Mouse (Mus musculus): Measurements from ENCODE around the gene Ccdc62. TPM values are rescaled to one million over a fixed set of nuclear protein-coding genes. Genes with fewer than 3 reads are reported as not detected.

Gene Ccdc62
- polyA plus RNA-seq, 1 experiment from 2014 or later, result 6.2 TPM

GRCm38 (mm10) chr5:123973299-123974178 lies 43.1 kb downstream of the Ccdc62 start, which contains the start of gene Hip1r:
Hip1r (plus strand) TSS chr5:123973628.
- Histone ChIP-seq H3K9ac (ENCODE audit: low read length) (peak within 1 kb of the TSS; percentile 83), H3K36me3 (ENCODE audit: control insufficient read depth, insufficient read depth, low read length) (no peaks in the 10 kb centered on the region), H3K27me3 (ENCODE audit: control insufficient read depth, insufficient read depth, low read length) (no peaks in the 10 kb centered on the region; the same call in 1 of the 2 replicates), H3K9me3 (ENCODE audit: control insufficient read depth, low read length) (no peaks in the 10 kb centered on the region), H3K4me1 (ENCODE audit: control insufficient read depth in 2 of 2, insufficient read depth in 2 of 2, low read length in 2 of 2) (peaks cover 12 to 16% of the 10 kb centered on the region in 2 experiments; a peak in 3 of 4 replicates), H3K4me3 (ENCODE audit: control insufficient read depth in 1 of 2, insufficient read depth in 1 of 2, low read depth in 1 of 2, low read length in 2 of 2) (peak within 1 kb of the TSS; percentile 76 to 86), H3K27ac (replicated peaks in 1 of 2; ENCODE audit: control insufficient read depth in 1 of 2, insufficient read depth in 1 of 2, low read depth in 2 of 2, low read length in 2 of 2) (no peak within 1 kb of the TSS), H3K4me2 (ENCODE audit: low read length) (peak within 1 kb of the TSS; percentile 91)
- 1% methylated on average over 102 of the region's 106 CpGs for WGBS
- ATAC-seq (ENCODE audit: insufficient number of reproducible peaks, insufficient read depth, low FRiP score, low read depth), result peak; percentile 66

GRCm38 (mm10) chr5:123974179-123974485 lies 43.7 kb downstream of the Ccdc62 start:
- under 1% methylated on average over 14 of the region's 14 CpGs for WGBS
- Histone ChIP-seq H3K4me2 (ENCODE audit: low read length) (peak overlapping the region; percentile 91), H3K4me1 (ENCODE audit: control insufficient read depth in 2 of 2, insufficient read depth in 2 of 2, low read length in 2 of 2) (peaks cover 12 to 16% of the 10 kb centered on the region in 2 experiments; a peak in 3 of 4 replicates), H3K9ac (ENCODE audit: low read length) (peak overlapping the region; percentile 83), H3K36me3 (ENCODE audit: control insufficient read depth, insufficient read depth, low read length) (no peaks in the 10 kb centered on the region), H3K27ac (replicated peaks in 1 of 2; ENCODE audit: control insufficient read depth in 1 of 2, insufficient read depth in 1 of 2, low read depth in 2 of 2, low read length in 2 of 2) (no peak overlapping the region), H3K9me3 (ENCODE audit: control insufficient read depth, low read length) (no peaks in the 10 kb centered on the region), H3K4me3 (ENCODE audit: control insufficient read depth in 1 of 2, insufficient read depth in 1 of 2, low read depth in 1 of 2, low read length in 2 of 2) (peak overlapping the region; percentile 76 to 86), H3K27me3 (ENCODE audit: control insufficient read depth, insufficient read depth, low read length) (no peaks in the 10 kb centered on the region; the same call in 1 of the 2 replicates)
- ATAC-seq (ENCODE audit: insufficient number of reproducible peaks, insufficient read depth, low FRiP score, low read depth), result no peak

DNA sequence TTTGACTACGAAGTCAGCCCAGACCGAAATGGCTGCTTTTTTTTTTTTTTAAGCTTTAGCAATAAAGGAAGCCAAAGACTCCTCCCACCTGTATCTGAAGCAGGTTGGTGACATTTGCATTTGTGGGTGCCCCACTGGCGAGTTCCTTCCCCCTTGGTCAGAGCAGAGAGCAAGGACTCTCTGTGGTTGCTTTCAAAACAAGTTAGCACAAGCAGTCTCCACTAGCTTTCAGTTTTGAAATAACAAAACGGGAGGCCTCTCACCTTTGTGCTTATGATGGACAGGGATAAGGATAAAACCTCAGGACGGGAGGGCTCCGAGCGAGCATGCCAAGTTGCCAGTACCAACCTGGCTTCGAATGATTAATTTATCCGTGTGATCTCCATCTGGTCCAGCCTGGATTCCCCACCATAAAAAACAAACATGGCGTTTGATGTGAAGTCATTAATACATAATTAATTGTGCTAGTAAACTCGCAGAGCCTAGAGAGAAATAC lies 44.2 kb downstream of the Ccdc62 start:
- H3K27me3 ChIP-seq (ENCODE audit: control insufficient read depth, insufficient read depth, low read length), result no peaks in the 10 kb centered on the region; the same call in 1 of the 2 replicates
- H3K9me3 ChIP-seq (ENCODE audit: control insufficient read depth, low read length), result no peaks in the 10 kb centered on the region
- H3K9ac ChIP-seq (ENCODE audit: low read length), result peak overlapping the region; percentile 83
- H3K27ac ChIP-seq (replicated peaks in 1 of 2; ENCODE audit: control insufficient read depth in 1 of 2, insufficient read depth in 1 of 2, low read depth in 2 of 2, low read length in 2 of 2), result no peak overlapping the region
- peak overlapping the region; percentile 91 for H3K4me2 ChIP-seq (ENCODE audit: low read length)
- no peaks in the 10 kb centered on the region for H3K36me3 ChIP-seq (ENCODE audit: control insufficient read depth, insufficient read depth, low read length)
- peaks cover 18 to 19% of the 10 kb centered on the region in 2 experiments for H3K4me1 ChIP-seq (ENCODE audit: control insufficient read depth in 2 of 2, insufficient read depth in 2 of 2, low read length in 2 of 2)
- 52% methylated on average over 11 of the region's 11 CpGs for WGBS
- no peak for ATAC-seq (ENCODE audit: insufficient number of reproducible peaks, insufficient read depth, low FRiP score, low read depth)
- peak overlapping the region in 1 of 2 experiments; percentile 76; a peak in 2 of 4 replicates for H3K4me3 ChIP-seq (ENCODE audit: control insufficient read depth in 1 of 2, insufficient read depth in 1 of 2, low read depth in 1 of 2, low read length in 2 of 2)

DNA sequence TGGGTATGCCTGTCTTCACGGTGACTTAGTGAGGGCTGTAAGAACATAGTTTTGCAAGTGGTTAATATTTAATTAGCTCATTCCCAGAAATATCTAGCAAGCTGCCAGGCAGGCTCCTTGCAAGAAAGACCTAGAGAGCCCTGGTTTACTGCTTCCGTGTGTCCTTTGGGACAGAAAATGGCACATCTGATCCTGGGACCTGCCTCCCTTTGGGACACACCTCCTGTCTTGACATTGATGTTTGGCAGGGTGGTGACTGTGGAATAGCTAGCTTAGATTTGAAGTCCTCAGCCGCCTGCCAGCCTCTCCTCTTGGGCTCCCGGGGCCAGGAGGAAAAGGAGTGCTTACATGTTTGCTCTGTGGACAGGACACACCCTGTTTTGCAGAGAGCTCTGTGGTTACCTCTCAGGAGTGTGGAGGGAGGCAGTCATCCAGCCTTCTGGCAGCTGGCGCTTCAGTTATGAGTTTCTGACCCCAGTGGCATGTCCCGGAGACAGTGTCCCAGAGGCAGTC lies 45.2 kb downstream of the Ccdc62 start:
- H3K4me3 ChIP-seq (ENCODE audit: control insufficient read depth in 1 of 2, insufficient read depth in 1 of 2, low read depth in 1 of 2, low read length in 2 of 2), result no peak overlapping the region
- H3K27ac ChIP-seq (replicated peaks in 1 of 2; ENCODE audit: control insufficient read depth in 1 of 2, insufficient read depth in 1 of 2, low read depth in 2 of 2, low read length in 2 of 2), result no peak overlapping the region
- no peaks in the 10 kb centered on the region for H3K36me3 ChIP-seq (ENCODE audit: control insufficient read depth, insufficient read depth, low read length)
- WGBS, result 40% methylated on average over 6 of the region's 6 CpGs
- H3K4me2 ChIP-seq (ENCODE audit: low read length), result no peak overlapping the region
- H3K9ac ChIP-seq (ENCODE audit: low read length), result no peak overlapping the region
- no peak for ATAC-seq (ENCODE audit: insufficient number of reproducible peaks, insufficient read depth, low FRiP score, low read depth)
- no peaks in the 10 kb centered on the region; the same call in 1 of the 2 replicates for H3K27me3 ChIP-seq (ENCODE audit: control insufficient read depth, insufficient read depth, low read length)
- peaks cover 22 to 25% of the 10 kb centered on the region in 2 experiments for H3K4me1 ChIP-seq (ENCODE audit: control insufficient read depth in 2 of 2, insufficient read depth in 2 of 2, low read length in 2 of 2)
- no peaks in the 10 kb centered on the region for H3K9me3 ChIP-seq (ENCODE audit: control insufficient read depth, low read length)

DNA sequence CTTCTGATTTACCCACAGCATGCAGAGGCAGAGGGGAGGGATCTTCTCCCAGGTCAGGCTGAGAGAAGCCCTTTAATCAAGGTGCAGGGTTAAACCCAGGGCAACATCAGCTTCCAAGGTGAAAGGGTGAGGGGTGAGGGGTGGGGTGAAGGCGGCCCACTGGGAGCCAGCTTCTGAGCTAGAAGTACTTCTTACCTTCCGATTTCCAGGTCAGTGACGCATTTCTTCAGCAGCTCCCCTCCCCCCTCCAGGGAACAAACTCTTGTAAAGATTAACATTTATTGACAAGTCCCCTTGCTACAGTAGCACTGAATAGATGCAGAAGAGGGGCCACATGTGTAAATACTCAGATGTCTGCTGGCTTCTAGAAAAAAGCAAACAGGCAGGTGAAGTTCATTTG lies 46.8 kb downstream of the Ccdc62 start:
- H3K4me1 ChIP-seq (ENCODE audit: control insufficient read depth in 2 of 2, insufficient read depth in 2 of 2, low read length in 2 of 2), result peaks cover 27 to 39% of the 10 kb centered on the region in 2 experiments
- no peak overlapping the region for H3K4me3 ChIP-seq (ENCODE audit: control insufficient read depth in 1 of 2, insufficient read depth in 1 of 2, low read depth in 1 of 2, low read length in 2 of 2)
- H3K36me3 ChIP-seq (ENCODE audit: control insufficient read depth, insufficient read depth, low read length), result no peaks in the 10 kb centered on the region
- WGBS, result 71% methylated on average over 3 of the region's 3 CpGs
- H3K27me3 ChIP-seq (ENCODE audit: control insufficient read depth, insufficient read depth, low read length), result no peaks in the 10 kb centered on the region; the same call in 1 of the 2 replicates
- no peak overlapping the region for H3K4me2 ChIP-seq (ENCODE audit: low read length)
- H3K9ac ChIP-seq (ENCODE audit: low read length), result no peak overlapping the region
- H3K27ac ChIP-seq (replicated peaks in 1 of 2; ENCODE audit: control insufficient read depth in 1 of 2, insufficient read depth in 1 of 2, low read depth in 2 of 2, low read length in 2 of 2), result no peak overlapping the region
- ATAC-seq (ENCODE audit: insufficient number of reproducible peaks, insufficient read depth, low FRiP score, low read depth), result no peak
- H3K9me3 ChIP-seq (ENCODE audit: control insufficient read depth, low read length), result no peaks in the 10 kb centered on the region

- Histone ChIP-seq H3K4me1 (ENCODE audit: control insufficient read depth in 2 of 2, insufficient read depth in 2 of 2, low read length in 2 of 2) (peaks cover 31 to 45% of the 10 kb centered on the region in 2 experiments), H3K27ac (replicated peaks in 1 of 2; ENCODE audit: control insufficient read depth in 1 of 2, insufficient read depth in 1 of 2, low read depth in 2 of 2, low read length in 2 of 2) (no peak overlapping the region), H3K9me3 (ENCODE audit: control insufficient read depth, low read length) (no peaks in the 10 kb centered on the region), H3K4me3 (ENCODE audit: control insufficient read depth in 1 of 2, insufficient read depth in 1 of 2, low read depth in 1 of 2, low read length in 2 of 2) (no peak overlapping the region), H3K4me2 (ENCODE audit: low read length) (no peak overlapping the region), H3K27me3 (ENCODE audit: control insufficient read depth, insufficient read depth, low read length) (no peaks in the 10 kb centered on the region; the same call in 1 of the 2 replicates), H3K36me3 (ENCODE audit: control insufficient read depth, insufficient read depth, low read length) (no peaks in the 10 kb centered on the region), H3K9ac (ENCODE audit: low read length) (no peak overlapping the region)
- no peak for ATAC-seq (ENCODE audit: insufficient number of reproducible peaks, insufficient read depth, low FRiP score, low read depth)
- 72% methylated on average over 5 of the region's 5 CpGs for WGBS
Measured at GRCm38 (mm10) chr5:123978131-123978530, 47.7 kb downstream of the Ccdc62 start.

GRCm38 (mm10) chr5:123979221-123979979 lies 48.9 kb downstream of the Ccdc62 start:
- ATAC-seq (ENCODE audit: insufficient number of reproducible peaks, insufficient read depth, low FRiP score, low read depth), result no peak
- Histone ChIP-seq H3K9ac (ENCODE audit: low read length) (no peak overlapping the region), H3K36me3 (ENCODE audit: control insufficient read depth, insufficient read depth, low read length) (no peaks in the 10 kb centered on the region), H3K27ac (replicated peaks in 1 of 2; ENCODE audit: control insufficient read depth in 1 of 2, insufficient read depth in 1 of 2, low read depth in 2 of 2, low read length in 2 of 2) (0 out of 4 replicates have a peak overlapping the region, but pooled peaks of 1 of the 2 experiments have one; percentile 6), H3K9me3 (ENCODE audit: control insufficient read depth, low read length) (no peaks in the 10 kb centered on the region), H3K4me1 (ENCODE audit: control insufficient read depth in 2 of 2, insufficient read depth in 2 of 2, low read length in 2 of 2) (peaks cover 33 to 46% of the 10 kb centered on the region in 2 experiments), H3K27me3 (ENCODE audit: control insufficient read depth, insufficient read depth, low read length) (no peaks in the 10 kb centered on the region), H3K4me2 (ENCODE audit: low read length) (no peak overlapping the region), H3K4me3 (ENCODE audit: control insufficient read depth in 1 of 2, insufficient read depth in 1 of 2, low read depth in 1 of 2, low read length in 2 of 2) (no peak overlapping the region)
- WGBS, result 77% methylated on average over 18 of the region's 18 CpGs

Data from heart, embryonic 14.5 days (tissue).